Mouse (Mus musculus) liver, adult 2 months (tissue): ENCODE measurements around the gene Wtap.

ENCODE experiments used
- CTCF ChIP-seq: fragments of 200-500 bp; IDR thresholded peaks from 2 replicates; pipeline ENCODE4 v1.5.1; 2011; ENCODE audit warnings: low read depth, low read length, control low read depth
- POLR2A ChIP-seq: fragments of 200-500 bp; IDR thresholded peaks from 2 replicates; pipeline ENCODE4 v1.6.1; 2011; ENCODE audit warnings: low read length, control low read depth; ENCODE audit not compliant: insufficient read depth; ENCODE audit errors: extremely low read depth

DNA sequence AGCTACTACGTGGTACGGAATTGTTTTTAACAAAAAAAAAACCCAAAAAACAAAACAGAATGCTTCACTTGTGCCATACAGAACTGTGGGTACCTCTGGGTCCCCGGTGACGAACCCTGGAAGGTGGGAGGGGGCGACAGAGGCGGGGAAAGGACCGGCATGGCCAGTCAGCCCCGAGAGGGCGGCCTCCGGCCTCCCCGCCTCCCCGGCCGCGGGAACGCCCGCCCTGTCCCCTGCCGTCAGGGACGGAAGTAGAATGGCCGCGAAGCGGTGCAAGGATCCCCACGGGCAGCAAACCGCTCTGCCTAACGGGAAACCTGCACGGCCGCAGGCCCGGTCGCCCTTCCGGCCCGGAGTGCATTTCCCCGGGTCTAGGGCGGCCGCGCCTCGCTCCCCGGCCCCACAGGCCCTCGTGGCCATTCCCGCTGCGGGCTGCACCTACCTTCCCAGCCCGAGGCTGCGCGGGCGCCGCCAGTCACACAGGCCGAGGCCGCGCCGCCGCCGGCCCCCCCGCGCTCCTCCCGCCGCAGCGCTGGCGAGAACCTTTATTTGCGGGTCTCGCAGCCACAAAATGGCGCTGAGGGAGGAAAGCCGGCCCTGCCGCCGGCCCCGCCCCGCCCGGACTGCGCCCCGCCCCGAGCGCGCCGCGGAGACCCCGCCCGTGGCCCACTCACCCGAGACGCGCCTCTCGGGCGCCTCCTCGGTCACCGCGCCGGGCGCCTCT is 2.2 kb downstream of the Wtap start:
- TF ChIP-seq CTCF (no peak), POLR2A (peak; percentile 57; the same call in 1 of the 2 replicates)
